Mouse (Mus musculus) embryonic facial prominence, embryonic 15.5 days (tissue): ENCODE measurements around the gene Plekhg1. TPM values are rescaled to one million over a fixed set of nuclear protein-coding genes. Genes with fewer than 3 reads are reported as not detected.

ENCODE experiments used
- ATAC-seq: fragments of 200-750 bp; cut with Nextera tagmentation; 2 replicates; pipeline ENCODE4 v1.8.0; 2017; ENCODE audit warnings: low read depth, moderate TSS enrichment; ENCODE audit not compliant: insufficient number of reproducible peaks, low FRiP score, low TSS enrichment
- H3K27ac ChIP-seq: fragments of 300-500 bp; sonication (generic); replicated peaks from 2 replicates; pipeline ENCODE4 v1.5.1; 2015; ENCODE audit warnings: mild to moderate bottlenecking, inconsistent platforms
- H3K27me3 ChIP-seq: fragments of 300-500 bp; sonication (generic); 2 replicates; pipeline ENCODE4 v1.6.1; 2015; ENCODE audit warnings: inconsistent platforms
- H3K36me3 ChIP-seq: fragments of 300-500 bp; sonication (generic); 2 replicates; pipeline ENCODE4 v1.6.1; 2015; ENCODE audit warnings: mild to moderate bottlenecking, inconsistent platforms
- H3K4me1 ChIP-seq: fragments of 300-500 bp; sonication (generic); 2 replicates; pipeline ENCODE4 v1.6.1; 2015; ENCODE audit warnings: inconsistent platforms
- H3K4me2 ChIP-seq: fragments of 300-500 bp; sonication (generic); replicated peaks from 2 replicates; pipeline ENCODE4 v1.6.1; 2015; ENCODE audit warnings: mild to moderate bottlenecking, inconsistent platforms
- H3K4me3 ChIP-seq: fragments of 300-500 bp; sonication (generic); replicated peaks from 2 replicates; pipeline ENCODE4 v1.5.1; 2015; ENCODE audit warnings: mild to moderate bottlenecking, inconsistent platforms
- H3K9ac ChIP-seq: fragments of 300-500 bp; sonication (generic); 2 replicates; pipeline ENCODE4 v1.6.1; 2015; ENCODE audit warnings: inconsistent platforms
- H3K9me3 ChIP-seq: fragments of 300-500 bp; sonication (generic); replicated peaks from 2 replicates; pipeline ENCODE4 v1.6.1; 2016; ENCODE audit warnings: inconsistent platforms
- WGBS: fragments of 180-500 bp; shearing (Covaris S2); methylation state at CpG from one replicate; pipeline ENCODE4 v1.1.7; 2015; 5-methylcytosine and 5-hydroxymethylcytosine counted together
- polyA plus RNA-seq: library from polyadenylated mRNA; unstranded; fragments of >200 nt; fragmentation: Nextera tagmentation; extraction: Ambion mirVana; gene quantifications from 2 replicates; pipeline ENCODE4 v1.2.1, GENCODE M21; 2015

Gene Plekhg1
- polyA plus RNA-seq, 1 experiment from 2014 or later = 15.3 TPM

DNA sequence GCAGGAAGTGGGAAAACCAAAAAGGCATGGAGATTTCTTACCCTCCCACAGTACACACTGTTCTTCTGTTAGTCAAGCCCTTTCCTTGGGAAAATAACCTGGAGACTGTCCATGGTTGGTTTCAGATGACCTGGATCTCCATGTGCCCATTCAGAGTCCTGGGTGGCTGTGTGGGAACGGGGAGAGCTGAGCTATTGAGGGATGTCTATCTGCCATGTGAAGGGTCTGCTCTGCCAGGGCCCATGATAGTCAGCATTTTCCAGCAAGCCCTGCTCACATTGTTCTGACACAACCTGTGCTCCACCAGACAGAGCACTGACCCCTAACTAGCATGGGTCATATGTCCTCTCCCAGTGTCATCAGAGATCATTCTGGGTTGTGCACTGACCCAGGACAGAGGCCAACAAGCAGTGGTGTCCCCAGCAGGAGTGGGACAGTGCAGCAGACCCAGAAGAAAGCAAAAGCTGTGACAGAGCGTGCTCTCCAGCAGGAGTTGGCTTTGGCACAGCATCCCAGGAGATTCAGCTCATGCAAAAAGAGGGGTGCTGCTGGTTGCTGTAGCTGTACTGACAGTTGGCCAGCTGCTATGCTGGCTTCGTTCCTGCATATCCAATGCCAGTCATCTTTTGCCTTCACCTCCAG lies 24.7 kb upstream of the Plekhg1 start:
- H3K9me3 ChIP-seq = no peaks in the 10 kb centered on the region
- H3K4me1 ChIP-seq = no peaks in the 10 kb centered on the region
- H3K9ac ChIP-seq = no peak overlapping the region
- no peaks in the 10 kb centered on the region for H3K36me3 ChIP-seq
- H3K4me3 ChIP-seq = no peak overlapping the region
- ATAC-seq = no peak; the same call in 1 of the 2 replicates
- WGBS = 83% methylated on average over 3 of the region's 3 CpGs
- H3K27me3 ChIP-seq = no peaks in the 10 kb centered on the region
- no peak overlapping the region for H3K27ac ChIP-seq
- no peak overlapping the region for H3K4me2 ChIP-seq

DNA sequence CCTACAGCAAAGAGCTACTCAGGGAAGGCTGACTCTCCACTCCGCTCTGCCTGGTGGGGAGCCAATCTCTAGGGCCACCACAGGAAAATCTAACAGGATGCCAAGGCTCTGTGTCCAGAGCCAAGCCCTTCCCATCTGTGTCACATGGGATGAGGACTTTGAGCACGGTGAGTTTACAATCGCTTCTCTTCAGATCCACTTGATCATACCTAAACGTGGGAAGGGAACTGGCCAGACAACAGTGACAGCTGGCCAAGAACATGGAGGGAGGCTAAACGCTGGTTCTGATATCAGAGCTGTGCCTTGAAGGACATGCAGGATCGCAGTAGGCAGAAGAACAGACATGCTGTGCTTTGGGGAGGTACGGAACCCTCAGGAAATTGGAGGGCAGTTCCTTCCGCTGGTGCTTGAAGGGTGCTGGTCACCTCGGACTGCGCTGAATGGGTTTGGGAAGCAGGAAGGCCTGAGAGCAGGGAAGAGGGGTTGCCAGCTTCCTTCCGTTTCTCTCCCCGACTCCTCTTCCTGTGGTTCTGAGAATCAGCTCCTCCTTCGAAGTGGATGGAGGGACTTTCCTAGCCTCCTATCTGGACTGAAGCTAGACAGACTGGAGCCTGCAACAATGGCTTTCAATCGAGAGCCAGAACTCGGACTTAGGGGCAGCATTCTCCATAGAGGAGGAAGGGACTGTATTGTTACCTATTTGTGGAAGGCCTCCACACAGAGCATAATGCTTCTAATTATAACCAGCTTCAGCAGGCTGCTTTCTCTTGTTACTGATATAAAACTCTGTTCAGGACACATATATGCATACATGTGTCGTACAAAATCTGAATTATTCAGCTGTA lies 21.9 kb upstream of the Plekhg1 start:
- no peak for ATAC-seq
- WGBS = 71% methylated on average over 16 of the region's 16 CpGs
- Histone ChIP-seq H3K9me3 (no peaks in the 10 kb centered on the region), H3K9ac (no peak overlapping the region), H3K4me2 (no peak overlapping the region), H3K4me3 (no peak overlapping the region), H3K36me3 (no peaks in the 10 kb centered on the region), H3K27ac (peak overlapping the region; percentile 41; the same call in 1 of the 2 replicates), H3K27me3 (no peaks in the 10 kb centered on the region), H3K4me1 (no peaks in the 10 kb centered on the region)

DNA sequence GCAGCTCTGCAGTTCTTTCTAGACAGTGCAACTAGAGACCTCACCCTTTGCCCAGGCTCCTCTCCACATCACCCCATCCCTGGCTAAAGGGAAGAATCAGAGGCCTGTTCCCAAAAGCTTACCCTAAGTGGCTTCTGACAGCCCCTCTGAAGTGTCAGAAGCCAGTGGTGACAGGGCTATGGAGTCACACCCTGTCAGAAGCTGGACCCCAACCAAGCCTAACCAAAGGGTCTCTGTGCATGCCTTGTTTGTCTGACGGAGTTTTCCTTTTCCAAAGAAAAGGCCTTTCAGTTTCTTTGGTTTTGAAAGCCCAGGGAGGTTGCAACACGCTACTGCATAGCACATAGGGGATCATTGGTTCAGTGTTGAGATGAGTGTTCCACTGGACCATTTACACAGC lies 19.9 kb upstream of the Plekhg1 start:
- H3K4me2 ChIP-seq = no peak overlapping the region
- no peaks in the 10 kb centered on the region for H3K36me3 ChIP-seq
- H3K9ac ChIP-seq = no peak overlapping the region
- no peaks in the 10 kb centered on the region for H3K4me1 ChIP-seq
- no peak overlapping the region for H3K27ac ChIP-seq
- H3K4me3 ChIP-seq = no peak overlapping the region
- H3K27me3 ChIP-seq = no peaks in the 10 kb centered on the region
- H3K9me3 ChIP-seq = no peaks in the 10 kb centered on the region
- 92% methylated on average over 2 of the region's 2 CpGs for WGBS
- no peak for ATAC-seq

DNA sequence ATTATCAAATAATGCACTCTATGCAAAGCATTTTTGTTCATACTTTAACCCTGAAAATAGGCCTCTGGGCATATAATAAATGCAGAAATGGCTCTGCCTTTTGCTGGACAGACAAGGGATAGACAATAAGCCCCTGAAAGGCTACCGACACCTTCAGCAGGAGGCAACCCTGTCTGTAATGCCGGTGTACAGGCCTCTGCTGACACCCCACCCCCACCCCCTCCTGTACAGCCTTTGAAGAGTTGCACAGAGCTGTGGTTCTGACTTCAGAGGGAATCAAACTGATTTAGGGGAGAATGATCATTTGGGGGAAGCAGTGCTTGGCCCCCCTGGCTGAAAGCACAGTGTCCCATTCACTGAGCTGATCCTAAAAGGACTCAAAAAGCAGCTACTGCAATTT lies 17.8 kb upstream of the Plekhg1 start:
- no peak for ATAC-seq
- 51% methylated on average over 2 of the region's 2 CpGs for WGBS
- no peak overlapping the region for H3K4me3 ChIP-seq
- no peak overlapping the region for H3K27ac ChIP-seq
- no peaks in the 10 kb centered on the region for H3K36me3 ChIP-seq
- H3K4me1 ChIP-seq = no peaks in the 10 kb centered on the region
- H3K9ac ChIP-seq = no peak overlapping the region
- H3K4me2 ChIP-seq = no peak overlapping the region
- H3K9me3 ChIP-seq = no peaks in the 10 kb centered on the region
- no peaks in the 10 kb centered on the region for H3K27me3 ChIP-seq

DNA sequence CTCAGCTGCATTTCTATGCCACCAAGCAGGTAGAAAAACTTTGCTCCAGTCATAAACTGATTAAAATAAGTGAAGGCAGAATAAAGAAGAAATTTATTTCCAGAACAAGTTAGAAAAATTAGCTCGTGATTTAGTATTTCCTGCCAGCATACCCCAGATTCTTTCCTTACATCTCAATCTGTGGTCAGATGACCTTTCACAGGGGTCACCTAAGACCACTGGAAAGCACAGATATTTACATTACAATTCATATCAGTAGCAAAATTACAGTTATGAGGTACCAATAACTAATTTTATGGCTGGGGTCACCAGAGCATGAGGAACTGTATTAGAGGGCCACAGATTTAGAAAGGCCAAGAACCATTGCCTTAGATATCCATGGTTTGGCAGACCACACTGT lies 15.5 kb upstream of the Plekhg1 start:
- H3K27me3 ChIP-seq = no peaks in the 10 kb centered on the region
- no peaks in the 10 kb centered on the region for H3K36me3 ChIP-seq
- no peak overlapping the region for H3K4me2 ChIP-seq
- H3K27ac ChIP-seq = no peak overlapping the region
- ATAC-seq = no peak
- H3K4me1 ChIP-seq = no peaks in the 10 kb centered on the region
- H3K9ac ChIP-seq = no peak overlapping the region
- H3K9me3 ChIP-seq = no peaks in the 10 kb centered on the region
- H3K4me3 ChIP-seq = no peak overlapping the region
- WGBS = 48% methylated on average over 1 of the region's 1 CpGs

DNA sequence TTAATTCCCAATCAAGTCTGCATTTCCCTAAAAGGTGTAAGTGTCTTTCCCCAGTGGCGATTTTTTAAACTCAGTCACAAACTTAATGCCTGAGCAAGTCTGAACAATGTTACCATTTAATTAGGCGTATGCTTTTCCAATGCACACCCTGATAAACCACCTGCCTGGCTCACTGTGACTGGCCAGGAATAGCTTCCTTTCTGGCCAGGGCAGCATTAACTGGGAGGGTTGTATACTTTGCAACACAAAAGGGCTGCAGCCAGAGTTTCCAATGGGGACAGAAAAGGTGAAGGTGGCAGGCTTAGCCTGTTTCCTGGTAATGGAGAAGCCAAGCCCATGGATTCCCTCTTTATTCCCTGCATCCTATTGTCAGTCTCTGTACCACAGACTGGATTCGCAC lies 10.5 kb upstream of the Plekhg1 start:
- Histone ChIP-seq H3K4me1 (peaks cover 8% of the 10 kb centered on the region; the same call in 1 of the 2 replicates), H3K27me3 (no peaks in the 10 kb centered on the region), H3K27ac (no peak overlapping the region), H3K9me3 (no peaks in the 10 kb centered on the region), H3K36me3 (no peaks in the 10 kb centered on the region), H3K4me2 (no peak overlapping the region), H3K4me3 (no peak overlapping the region), H3K9ac (no peak overlapping the region)
- WGBS = 51% methylated on average over 3 of the region's 3 CpGs
- no peak for ATAC-seq

DNA sequence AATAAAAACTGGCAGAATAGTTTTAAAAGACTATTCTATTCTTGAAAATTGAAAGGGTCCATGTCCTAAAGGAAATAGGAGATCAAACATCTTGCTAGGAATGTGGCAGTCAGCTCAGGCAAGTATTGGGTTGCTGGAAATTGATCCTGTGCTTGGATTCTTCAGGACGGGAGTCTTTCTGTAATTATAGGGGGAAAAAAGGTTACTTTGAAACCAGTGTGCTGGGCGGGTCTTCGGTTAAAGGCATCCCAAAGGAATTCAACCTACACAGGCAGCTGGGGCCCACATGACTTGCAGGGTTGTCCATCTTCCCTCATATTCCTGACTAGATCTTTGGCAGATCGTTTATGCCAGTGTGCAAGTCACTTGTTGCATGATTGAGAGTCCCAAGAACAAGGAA lies 9.8 kb upstream of the Plekhg1 start:
- H3K9ac ChIP-seq = no peak overlapping the region
- no peaks in the 10 kb centered on the region for H3K36me3 ChIP-seq
- no peaks in the 10 kb centered on the region for H3K9me3 ChIP-seq
- H3K4me3 ChIP-seq = no peak overlapping the region
- no peaks in the 10 kb centered on the region for H3K27me3 ChIP-seq
- WGBS = 8% methylated on average over 4 of the region's 4 CpGs
- H3K4me2 ChIP-seq = no peak overlapping the region
- H3K4me1 ChIP-seq = peaks cover 8% of the 10 kb centered on the region; the same call in 1 of the 2 replicates
- H3K27ac ChIP-seq = no peak overlapping the region
- no peak for ATAC-seq

DNA sequence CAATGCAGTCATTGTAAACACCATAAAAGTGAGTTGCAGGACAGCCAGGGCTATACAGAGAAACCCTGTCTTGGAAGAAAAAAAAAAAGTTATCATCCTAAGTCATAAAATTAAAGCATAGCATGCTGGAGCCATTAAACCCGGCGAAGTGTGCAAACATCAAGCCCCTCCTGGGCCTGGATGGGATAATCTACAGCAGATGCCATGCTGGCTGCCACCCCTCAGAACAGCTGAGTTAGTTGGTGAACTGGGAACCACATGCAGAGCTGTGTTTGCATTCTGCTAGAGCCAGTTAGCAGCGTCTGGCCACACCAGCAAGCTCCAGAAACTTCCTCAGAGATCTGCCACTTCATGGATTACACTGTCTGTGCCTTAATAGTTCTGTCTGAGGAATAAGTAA lies 3.1 kb upstream of the Plekhg1 start:
- Histone ChIP-seq H3K9me3 (no peaks in the 10 kb centered on the region), H3K4me1 (peaks cover 23% of the 10 kb centered on the region), H3K9ac (no peak overlapping the region), H3K27ac (no peak overlapping the region), H3K4me3 (no peak overlapping the region), H3K27me3 (no peaks in the 10 kb centered on the region; the same call in 1 of the 2 replicates), H3K36me3 (no peaks in the 10 kb centered on the region), H3K4me2 (no peak overlapping the region)
- ATAC-seq = no peak
- WGBS = 35% methylated on average over 3 of the region's 3 CpGs

DNA sequence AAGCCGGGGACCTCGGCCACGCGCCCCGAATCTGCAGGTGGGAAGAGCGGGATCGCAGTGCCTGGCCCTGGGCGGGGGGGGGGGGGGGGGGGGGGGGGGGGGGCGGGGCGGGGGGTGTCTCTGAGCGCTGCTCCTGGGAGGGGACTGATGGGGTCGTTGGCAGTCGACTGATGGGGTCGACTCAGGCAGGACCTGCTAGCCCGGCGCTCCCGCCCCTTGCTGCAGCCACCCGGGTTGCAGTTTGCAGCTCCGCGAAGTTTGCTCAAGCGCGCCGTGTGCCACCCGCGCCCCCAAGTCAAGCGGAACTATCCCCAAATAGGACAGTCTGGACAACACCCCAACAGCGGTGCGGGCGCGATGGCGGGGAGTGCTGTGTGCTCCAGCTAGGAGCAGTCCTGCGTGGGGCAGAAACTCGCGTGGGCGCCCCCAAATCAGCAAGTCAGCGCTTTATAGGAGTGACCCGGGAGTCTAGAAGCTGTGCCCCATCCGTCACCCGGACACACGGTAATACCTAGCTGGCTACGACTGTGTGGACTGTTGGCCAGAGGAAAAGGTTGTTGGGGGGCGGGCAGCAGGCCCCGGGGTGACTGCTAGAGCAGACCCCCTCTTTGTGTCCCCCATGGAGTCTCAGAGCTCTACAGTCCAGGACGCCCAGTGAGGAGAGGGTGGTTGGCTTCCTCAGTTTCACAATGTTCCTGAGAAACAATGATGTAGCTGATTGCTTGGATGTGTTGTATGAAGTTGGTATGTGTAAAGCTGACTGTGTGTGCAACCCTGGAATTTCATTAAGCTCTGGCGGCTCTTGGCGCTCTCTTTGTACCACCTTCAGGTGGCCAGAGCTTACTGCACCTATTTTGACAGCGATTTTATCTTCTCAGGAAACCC lies 582 bp downstream of the Plekhg1 start:
- under 1% methylated on average over 39 of the region's 47 CpGs for WGBS
- no peaks in the 10 kb centered on the region for H3K9me3 ChIP-seq
- peak overlapping the region; percentile 89 for H3K27ac ChIP-seq
- H3K9ac ChIP-seq = peak overlapping the region; percentile 62
- no peaks in the 10 kb centered on the region for H3K36me3 ChIP-seq
- peak overlapping the region; percentile 61 for H3K4me3 ChIP-seq
- peaks cover 32% of the 10 kb centered on the region for H3K4me1 ChIP-seq
- ATAC-seq = peak; percentile 75
- peak overlapping the region; percentile 78 for H3K4me2 ChIP-seq
- H3K27me3 ChIP-seq = no peaks in the 10 kb centered on the region; the same call in 1 of the 2 replicates

DNA sequence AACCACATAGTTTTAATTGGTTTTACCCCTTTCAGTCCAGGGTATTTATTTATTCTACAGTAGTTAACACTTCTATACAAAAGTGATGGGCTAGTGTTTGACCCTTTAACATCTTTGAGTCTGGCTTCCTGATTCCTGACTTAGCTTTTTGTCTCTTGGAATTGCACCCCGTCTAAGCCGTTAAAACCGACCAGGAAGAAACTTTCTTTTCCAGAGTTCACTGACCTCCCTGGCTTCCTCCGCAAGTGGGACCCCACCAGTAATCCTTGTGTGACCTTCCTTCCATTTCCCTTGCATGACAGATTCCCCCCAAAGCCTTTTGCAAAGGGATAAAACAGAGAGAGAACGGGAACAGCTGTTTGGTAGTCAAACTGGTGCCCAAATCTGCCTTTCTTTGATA lies 1.6 kb downstream of the Plekhg1 start:
- H3K27me3 ChIP-seq = no peaks in the 10 kb centered on the region; the same call in 1 of the 2 replicates
- H3K9me3 ChIP-seq = no peaks in the 10 kb centered on the region
- H3K36me3 ChIP-seq = no peaks in the 10 kb centered on the region
- 14% methylated on average over 5 of the region's 5 CpGs for WGBS
- peaks cover 35% of the 10 kb centered on the region for H3K4me1 ChIP-seq
- peak overlapping the region; percentile 61 for H3K4me3 ChIP-seq
- no peak overlapping the region for H3K27ac ChIP-seq
- no peak for ATAC-seq
- peak overlapping the region; percentile 78 for H3K4me2 ChIP-seq
- 0 out of 2 replicates have a peak overlapping the region, but pooled peaks have one; percentile 62 for H3K9ac ChIP-seq

DNA sequence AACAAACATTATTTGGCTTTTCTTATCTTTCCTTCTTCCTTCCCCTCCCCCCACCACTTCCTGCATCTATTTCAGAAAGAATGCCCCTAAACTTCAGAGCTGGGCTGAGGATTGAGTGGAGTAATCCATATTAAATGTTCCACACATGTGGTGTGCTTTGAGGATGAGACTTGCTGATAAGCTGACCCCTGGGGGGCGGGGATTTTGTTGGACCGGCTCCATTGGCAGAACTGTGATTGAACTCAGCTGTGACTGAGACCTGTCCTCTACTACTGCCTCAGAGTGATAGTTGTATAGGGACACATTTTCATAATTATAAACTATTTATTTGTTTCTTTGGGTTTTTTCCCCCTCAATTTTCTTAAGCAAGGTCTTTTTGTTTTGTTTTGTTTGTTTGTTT lies 2.9 kb downstream of the Plekhg1 start:
- no peaks in the 10 kb centered on the region for H3K27me3 ChIP-seq
- no peak overlapping the region for H3K9ac ChIP-seq
- H3K36me3 ChIP-seq = no peaks in the 10 kb centered on the region
- no peak for ATAC-seq
- 43% methylated on average over 2 of the region's 2 CpGs for WGBS
- no peak overlapping the region for H3K4me2 ChIP-seq
- H3K9me3 ChIP-seq = no peaks in the 10 kb centered on the region
- peaks cover 39% of the 10 kb centered on the region for H3K4me1 ChIP-seq
- H3K4me3 ChIP-seq = no peak overlapping the region
- no peak overlapping the region for H3K27ac ChIP-seq
